Mouse (Mus musculus) brain, embryonic 14.5 days (tissue): ENCODE measurements around the gene Tgfbi. TPM values are rescaled to one million over a fixed set of nuclear protein-coding genes. Genes with fewer than 3 reads are reported as not detected.

ENCODE experiments used
- DNase-seq: peaks from one replicate; pipeline ENCODE4 v3.0.0-alpha.2; 2011; ENCODE audit warnings: low read depth
- CTCF ChIP-seq: fragments of 200-500 bp; IDR thresholded peaks from 2 replicates; pipeline ENCODE4 v1.5.1; 2012; ENCODE audit warnings: inconsistent platforms, mild to moderate bottlenecking, moderate library complexity, borderline replicate concordance; ENCODE audit not compliant: insufficient read depth, insufficient read length; ENCODE audit errors: extremely low read depth
- POLR2A ChIP-seq: fragments of 200-500 bp; IDR thresholded peaks from 2 replicates; pipeline ENCODE4 v1.6.1; 2012; ENCODE audit warnings: mild to moderate bottlenecking, inconsistent platforms, borderline replicate concordance; ENCODE audit not compliant: poor library complexity, insufficient read depth, insufficient read length, severe bottlenecking; ENCODE audit errors: extremely low read depth
- polyA plus RNA-seq: library from polyadenylated mRNA; depleted of rRNA; stranded (reverse); fragments of >200 nt; gene quantifications from 2 replicates; pipeline ENCODE4 v1.2.3, GENCODE M21; 2012

Tgfbi gene
- polyA plus RNA-seq, 1 experiment = 7.0 TPM

GRCm38 (mm10) chr13:56582720-56583119 is 26.6 kb upstream of the Tgfbi start:
- DNase-seq = peak; percentile 56
- TF ChIP-seq POLR2A (no peak), CTCF (no peak)

- TF ChIP-seq POLR2A = no peak
- TF ChIP-seq CTCF = no peak
Measured at GRCm38 (mm10) chr13:56586046-56586445, 23.3 kb upstream of the Tgfbi start.

DNA sequence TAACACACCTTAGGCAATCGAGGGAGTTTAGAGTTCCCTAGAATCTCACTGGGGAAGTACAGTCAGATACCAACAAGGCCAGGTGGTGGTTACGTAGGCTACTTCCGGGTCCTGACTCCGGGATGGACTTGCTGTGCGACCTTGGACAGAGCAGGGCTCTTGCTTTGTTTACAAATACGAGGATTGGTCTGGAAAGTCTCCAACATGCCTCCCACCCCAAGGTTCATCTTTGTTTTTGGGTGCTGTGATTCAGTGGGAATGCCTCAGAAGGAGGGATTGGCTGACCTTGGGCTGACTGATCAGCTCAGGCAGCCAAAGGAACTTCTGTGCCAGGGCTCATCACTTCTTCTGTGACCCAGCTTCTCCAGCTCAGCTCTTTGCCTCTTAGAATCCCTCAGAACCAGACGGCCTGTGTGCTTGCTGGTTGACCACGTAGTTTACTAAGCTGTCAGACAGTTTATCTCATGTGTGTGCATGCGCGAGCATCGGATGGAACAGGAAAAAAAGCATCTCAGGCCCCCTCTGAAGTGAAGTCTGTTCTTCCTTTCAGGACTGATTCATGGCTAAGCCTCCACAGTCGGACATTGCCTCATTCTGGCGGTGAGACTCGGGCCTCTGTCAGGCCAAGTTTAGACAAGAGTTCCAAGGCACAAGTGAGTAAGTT is 20.7 kb upstream of the Tgfbi start:
- TF ChIP-seq POLR2A = no peak
- TF ChIP-seq CTCF = no peak
- no peak for DNase-seq

More at GRCm38 (mm10) chr13:56586046-56586445, 23.3 kb upstream of the Tgfbi start:
- no peak for DNase-seq

DNA sequence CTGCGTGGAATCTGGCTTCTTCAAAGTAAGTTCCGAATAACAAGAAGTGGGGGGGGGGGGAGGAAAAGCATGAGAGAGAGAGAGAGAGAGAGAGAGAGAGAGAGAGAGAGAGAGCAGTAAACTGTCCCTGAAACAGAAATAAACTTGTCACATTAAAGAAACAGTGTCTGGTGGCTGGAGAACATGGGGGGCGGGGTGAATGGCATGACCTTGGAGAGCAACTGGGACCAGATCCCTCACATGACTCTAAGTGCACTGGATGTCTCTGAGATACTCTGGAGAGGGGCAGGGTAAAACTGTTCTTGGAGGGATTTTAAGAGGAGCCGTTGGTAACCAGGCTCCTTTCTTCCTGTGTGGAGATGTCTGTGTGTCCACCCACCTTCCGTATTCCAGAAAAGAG is 19.1 kb upstream of the Tgfbi start:
- no peak for DNase-seq
- TF ChIP-seq CTCF = no peak

DNA sequence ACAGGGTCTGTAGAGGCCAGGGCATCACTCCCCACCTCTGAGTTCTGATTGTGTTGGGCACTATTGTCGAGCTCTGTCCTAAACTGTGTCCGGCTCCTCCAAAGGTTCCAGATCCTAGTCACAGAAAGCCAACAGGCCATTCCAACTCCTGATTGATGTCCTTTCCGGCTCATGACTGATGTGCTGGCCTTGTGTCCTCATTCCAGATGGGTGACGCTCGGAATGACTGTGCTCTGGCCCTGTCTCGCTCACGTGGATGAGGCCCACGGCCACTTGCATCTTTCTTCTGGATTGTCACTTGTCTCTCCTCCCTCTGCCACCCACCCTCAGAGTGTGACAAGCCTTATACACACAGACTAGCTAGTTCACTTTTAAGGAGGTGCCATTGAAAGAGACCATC is 18.1 kb upstream of the Tgfbi start:
- TF ChIP-seq POLR2A = no peak
- no peak for TF ChIP-seq CTCF
- no peak for DNase-seq

DNA sequence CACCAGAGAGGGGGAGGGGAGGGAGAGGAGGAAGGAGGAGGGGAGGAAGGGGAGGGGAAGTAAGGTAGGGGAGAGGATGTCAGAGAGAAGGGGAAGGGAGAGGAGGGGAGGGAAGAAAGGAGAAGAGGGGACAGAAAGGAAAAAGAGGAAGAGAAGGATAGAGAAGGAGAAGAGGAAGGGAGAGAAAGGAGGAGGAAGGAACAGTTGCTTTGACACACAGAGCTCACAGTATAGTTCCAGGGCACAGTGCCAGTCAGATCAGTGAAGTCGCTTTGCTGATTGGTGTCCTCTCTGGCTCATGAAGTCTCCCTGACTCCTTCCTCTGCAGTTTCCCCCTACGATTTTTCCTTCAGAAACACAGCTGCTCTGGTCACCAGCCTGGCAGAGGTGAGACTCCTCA is 17.4 kb upstream of the Tgfbi start:
- DNase-seq = no peak
- TF ChIP-seq POLR2A (no peak), CTCF (no peak)

DNA sequence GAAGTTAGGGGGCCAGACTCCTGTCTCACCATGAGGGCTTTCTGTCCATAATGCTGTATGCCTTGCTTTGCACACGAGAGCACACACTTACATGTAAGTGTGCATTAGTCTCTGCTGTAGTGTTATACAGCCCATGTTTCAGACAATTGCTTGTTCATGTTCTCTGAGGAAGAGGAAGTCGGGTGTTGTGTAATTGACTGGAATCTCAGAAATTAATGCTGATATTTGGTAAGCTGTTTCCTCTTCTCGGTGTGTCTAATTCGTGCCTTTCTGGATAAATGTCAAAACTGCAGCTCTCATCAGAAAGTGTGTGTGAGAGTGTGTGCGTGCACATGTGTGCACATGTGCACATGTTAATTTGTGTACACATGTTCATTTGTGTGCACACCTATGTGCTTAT is 16.1 kb upstream of the Tgfbi start:
- DNase-seq = no peak
- TF ChIP-seq POLR2A (no peak), CTCF (no peak)

- peak; percentile 49 for DNase-seq
- TF ChIP-seq POLR2A (no peak), CTCF (no peak)
Measured at GRCm38 (mm10) chr13:56593961-56594391, 15.3 kb upstream of the Tgfbi start.

- TF ChIP-seq CTCF = no peak
- TF ChIP-seq POLR2A = no peak
- no peak for DNase-seq
Measured at GRCm38 (mm10) chr13:56595246-56595645, 14.1 kb upstream of the Tgfbi start.

- DNase-seq = peak; percentile 75
- TF ChIP-seq POLR2A (no peak), CTCF (no peak)
Measured at GRCm38 (mm10) chr13:56597296-56597695, 12.0 kb upstream of the Tgfbi start.

GRCm38 (mm10) chr13:56597831-56598612 is 11.3 kb upstream of the Tgfbi start:
- no peak for TF ChIP-seq CTCF
- no peak for TF ChIP-seq POLR2A
- peak; percentile 91 for DNase-seq

DNA sequence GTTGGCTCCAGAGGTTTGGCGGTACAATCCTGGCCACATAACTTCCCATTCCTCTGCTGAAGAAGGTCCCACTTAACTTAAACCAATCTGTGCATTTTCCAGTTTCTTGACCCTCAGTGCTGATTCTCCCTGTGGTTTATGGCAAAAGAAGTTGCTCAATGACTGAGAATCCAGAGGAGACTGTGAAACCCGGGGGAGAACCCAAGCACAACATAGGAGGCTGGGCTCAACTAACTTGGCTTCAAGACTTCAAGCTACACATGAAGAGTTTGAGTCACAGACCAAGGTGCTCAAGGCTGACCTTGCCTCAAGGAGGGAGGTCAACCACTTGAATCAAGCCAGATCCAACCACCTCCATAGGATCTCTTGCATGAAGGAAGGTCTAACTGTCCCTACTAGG is 9.8 kb upstream of the Tgfbi start:
- DNase-seq = no peak
- TF ChIP-seq CTCF (no peak), POLR2A (no peak)
